ENCODE assay signal across 9 mouse cellular contexts in the genomic region with DNA sequence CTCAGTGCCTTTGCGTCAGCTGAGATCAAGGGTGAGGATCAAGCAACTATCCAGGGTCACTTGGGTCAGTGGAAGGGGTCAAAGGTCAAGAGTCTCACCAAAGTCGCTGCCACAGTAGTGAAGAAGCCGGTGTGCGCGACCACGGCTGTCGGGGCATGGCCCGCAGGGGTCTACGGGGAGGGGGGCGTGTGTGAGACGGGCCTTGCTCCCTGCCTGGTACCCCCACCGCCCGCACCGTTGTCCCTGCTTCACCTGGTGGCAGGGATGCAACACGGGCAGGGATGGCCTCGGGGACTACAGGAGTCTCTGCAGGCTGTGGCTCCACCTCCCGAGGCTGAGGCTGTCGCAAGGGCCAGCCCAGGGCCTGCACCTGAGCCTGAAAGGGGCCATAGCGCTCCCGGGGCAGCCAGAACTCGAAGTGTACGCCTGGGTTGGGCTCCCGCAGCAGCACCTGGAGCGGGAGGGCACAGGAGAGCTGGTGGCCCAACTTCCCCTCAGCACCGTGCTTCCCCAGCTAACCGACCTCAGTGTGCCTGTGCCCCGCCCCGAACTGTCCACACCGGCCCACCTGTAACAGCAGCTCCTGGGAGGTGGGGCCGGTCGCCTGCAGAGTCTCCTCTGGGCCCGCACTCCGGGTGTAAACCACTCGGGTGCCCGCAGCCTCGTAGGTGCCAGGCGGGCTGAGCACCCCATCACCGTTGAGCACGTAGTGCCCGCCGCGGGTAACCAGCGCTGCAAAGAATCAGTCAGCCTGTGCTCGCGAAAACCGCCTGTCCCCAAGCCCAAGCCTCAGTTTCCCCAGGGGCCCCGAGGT. TPM values are rescaled to one million over a fixed set of nuclear protein-coding genes. Genes with fewer than 3 reads are reported as not detected.
DNase-seq lines count a peak whose midpoint lies in the region; ATAC-seq and TF ChIP-seq lines count a peak whose summit lies in the region.
"Had no signal": no experiment of that assay in that cellular context is flagged by ENCODE, and none has a peak within 500 bp of the region (broad histone marks: within the 10 kb centered on the region; RNA-seq: fewer than 3 reads in every experiment).

No protein-coding gene starts in this region.

- no peaks in the 10 kb centered on the region for H3K27me3 ChIP-seq in ES-Bruce4 (ENCODE audit: control insufficient read depth, insufficient read depth, low read length, poor library complexity, severe bottlenecking)
- H3K27me3 ChIP-seq in hindbrain, postnatal 0 days (ENCODE audit: insufficient read depth, low read length): peaks cover 54% of the 10 kb centered on the region
- H3K27me3 ChIP-seq in midbrain, embryonic 14.5 days (ENCODE audit: control insufficient read depth, insufficient read depth, low read length): peaks cover 68% of the 10 kb centered on the region

- no peak for TF ChIP-seq CTCF in ES-Bruce4 (IDR thresholded peaks at IDR 0.05; ENCODE audit: low read depth, low read length)
- no peak for TF ChIP-seq CTCF in hindbrain, postnatal 0 days (IDR thresholded peaks at IDR 0.05; ENCODE audit: low read depth)

- H3K9ac ChIP-seq in ES-Bruce4 (ENCODE audit: low read depth, poor library complexity, severe bottlenecking): peak overlapping the region; percentile 5
- H3K9ac ChIP-seq in hindbrain, postnatal 0 days (replicated peaks; ENCODE audit: low read length): no peak overlapping the region
- H3K9ac ChIP-seq in midbrain, embryonic 14.5 days (replicated peaks; ENCODE audit: low read length): no peak overlapping the region

- H3K4me2 ChIP-seq in hindbrain, postnatal 0 days (ENCODE audit: low read depth, low read length): peak overlapping the region; percentile 52; the same call in 1 of the 2 replicates
- 0 out of 2 replicates have a peak overlapping the region, but pooled peaks have one; percentile 49 for H3K4me2 ChIP-seq in midbrain, embryonic 14.5 days (ENCODE audit: low read length)

- intact Hi-C loops in gastrocnemius, postnatal 14 days (cut with DNase I; ENCODE audit: low total_unique reads): no loop called here

- WGBS in hindbrain, postnatal 0 days: 3% methylated on average over 46 of the region's 47 CpGs
- WGBS in midbrain, embryonic 14.5 days: 2% methylated on average over 47 of the region's 47 CpGs

- ATAC-seq in hindbrain, postnatal 0 days: 0 out of 2 replicates have a peak, but pooled peaks have one; percentile 7
- ATAC-seq in midbrain, embryonic 14.5 days (ENCODE audit: low FRiP score, low TSS enrichment): no peak
- ATAC-seq in megakaryocyte progenitor cell, adult 5-6 weeks (replicated peaks; ENCODE audit: poor library complexity): no peak
- ATAC-seq in inflammation-experienced regulatory T-cells, adult 6 months: no peak

- H3K36me3 ChIP-seq in ES-Bruce4 (ENCODE audit: control insufficient read depth, insufficient read depth, low read length, poor library complexity, severe bottlenecking): no peaks in the 10 kb centered on the region
- H3K36me3 ChIP-seq in hindbrain, postnatal 0 days (ENCODE audit: insufficient read depth, low read length): no peaks in the 10 kb centered on the region
- no peaks in the 10 kb centered on the region for H3K36me3 ChIP-seq in midbrain, embryonic 14.5 days (ENCODE audit: control insufficient read depth, insufficient read depth, low read length)

- no peak for TF ChIP-seq EP300 in ES-Bruce4 (IDR thresholded peaks at IDR 0.05; ENCODE audit: insufficient read depth, low read depth, low read length)

- H3K27ac ChIP-seq in ES-Bruce4 (ENCODE audit: insufficient read depth, low read length): no peak overlapping the region
- H3K27ac ChIP-seq in hindbrain, postnatal 0 days: no peak overlapping the region
- no peak overlapping the region for H3K27ac ChIP-seq in midbrain, embryonic 14.5 days (replicated peaks; ENCODE audit: low read depth, low read length)

- H3K9me3 ChIP-seq in ES-Bruce4 (replicated peaks; ENCODE audit: control insufficient read depth, insufficient read depth, low read length, poor library complexity, severe bottlenecking): no peaks in the 10 kb centered on the region
- H3K9me3 ChIP-seq in hindbrain, postnatal 0 days (ENCODE audit: low read length): no peaks in the 10 kb centered on the region
- no peaks in the 10 kb centered on the region for H3K9me3 ChIP-seq in midbrain, embryonic 14.5 days (ENCODE audit: control insufficient read depth, low read length)

- peak; percentile 11 for DNase-seq in gastrocnemius, postnatal 14 days
- no peak for DNase-seq in gastrocnemius, postnatal 25 days
- DNase-seq in hindbrain, postnatal 0 days (ENCODE audit: low spot score): no peak
- no peak for DNase-seq in midbrain, embryonic 14.5 days
- DNase-seq in layer of hippocampus, postnatal 36 days: no peak
- DNase-seq: kidney, postnatal 36 days had no signal

- peaks cover 4% of the 10 kb centered on the region for H3K4me1 ChIP-seq in ES-Bruce4 (ENCODE audit: control insufficient read depth, insufficient read depth, low read length)
- peaks cover 7% of the 10 kb centered on the region; the same call in 1 of the 2 replicates for H3K4me1 ChIP-seq in hindbrain, postnatal 0 days (ENCODE audit: insufficient read depth, low read length)
- H3K4me1 ChIP-seq in midbrain, embryonic 14.5 days (ENCODE audit: control insufficient read depth, insufficient read depth, low read length): peaks cover 8% of the 10 kb centered on the region; the same call in 1 of the 2 replicates

- H3K4me3 ChIP-seq in ES-Bruce4 (ENCODE audit: low read depth, low read length): peak overlapping the region; percentile 58
- peak overlapping the region; percentile 24 for H3K4me3 ChIP-seq in hindbrain, postnatal 0 days (ENCODE audit: low read length)
- H3K4me3 ChIP-seq in midbrain, embryonic 14.5 days (replicated peaks; ENCODE audit: low read depth, low read length): no peak overlapping the region; the same call in 1 of the 2 replicates

- no peak for TF ChIP-seq POLR2A in ES-Bruce4 (IDR thresholded peaks at IDR 0.05; ENCODE audit: insufficient read depth, low read length)

RNA-seq across cellular contexts. Expression of a gene that starts 6.5 kb away (rescaled TPM):
- total RNA-seq in gastrocnemius, postnatal 14 days (2021): 10 to 100 TPM; 24.2 to 26.1 TPM
- total RNA-seq in gastrocnemius, postnatal 25 days (2021): 10 to 100 TPM; 38.8 to 70.8 TPM
- polyA plus RNA-seq in ES-Bruce4 (2011; ENCODE audit: insufficient read depth, insufficient read length, low read depth, missing spikeins): 3.8 and 5.4 TPM in 2 replicates
- 0.18 and 1.0 TPM in 2 replicates for total RNA-seq in hindbrain, postnatal 0 days (2014; rRNA removed)
- 0.91 and 1.2 TPM in 2 replicates for polyA plus RNA-seq in hindbrain, postnatal 0 days (2015; fragmentation: Nextera tagmentation; extraction: Ambion mirVana)
- polyA plus RNA-seq in midbrain, embryonic 14.5 days (2014; fragmentation: Nextera tagmentation; extraction: Ambion mirVana): 0.26 TPM in 1 of 2 replicates, not detected in the other
- 0.15 and 0.25 TPM in 2 replicates for total RNA-seq in megakaryocyte progenitor cell, adult 5-6 weeks (2015)
- total RNA-seq in megakaryocyte progenitor cell, adult 5-6 weeks (2017): 0.20 and 0.46 TPM in 2 replicates
- total RNA-seq in layer of hippocampus, postnatal 36 days (2021): 1 to 10 TPM; 4.9 to 5.2 TPM
- polyA plus RNA-seq in inflammation-experienced regulatory T-cells, adult 6 months (2017; shearing (Covaris generic)): not detected

RNA-seq across cellular contexts. Expression of a gene that starts 11.9 kb away (rescaled TPM):
- 1 to 10 TPM; 1.9 to 2.5 TPM for total RNA-seq in gastrocnemius, postnatal 14 days (2021)
- total RNA-seq in gastrocnemius, postnatal 25 days (2021): 1 to 10 TPM; 1.1 to 2.8 TPM
- 17.3 and 17.6 TPM in 2 replicates for polyA plus RNA-seq in ES-Bruce4 (2011; ENCODE audit: insufficient read depth, insufficient read length, low read depth, missing spikeins)
- total RNA-seq in hindbrain, postnatal 0 days (2014; rRNA removed): 3.7 TPM in 2 replicates
- 5.2 and 5.5 TPM in 2 replicates for polyA plus RNA-seq in hindbrain, postnatal 0 days (2015; fragmentation: Nextera tagmentation; extraction: Ambion mirVana)
- 5.3 and 7.3 TPM in 2 replicates for polyA plus RNA-seq in midbrain, embryonic 14.5 days (2014; fragmentation: Nextera tagmentation; extraction: Ambion mirVana)
- total RNA-seq in megakaryocyte progenitor cell, adult 5-6 weeks (2015): 2.7 and 3.8 TPM in 2 replicates
- 1.2 and 1.5 TPM in 2 replicates for total RNA-seq in megakaryocyte progenitor cell, adult 5-6 weeks (2017)
- 10 to 100 TPM in 1 of 2 experiments, 1 to 10 TPM in 1; 8.6 to 10.3 TPM for total RNA-seq in layer of hippocampus, postnatal 36 days (2021)
- polyA plus RNA-seq in inflammation-experienced regulatory T-cells, adult 6 months (2017; shearing (Covaris generic)): not detected

RNA-seq across cellular contexts. Expression of a gene that starts 12.4 kb away (rescaled TPM):
- 1 to 10 TPM in 1 of 2 experiments, under 1 TPM in 1; 0.53 to 1.2 TPM for total RNA-seq in gastrocnemius, postnatal 14 days (2021)
- total RNA-seq in gastrocnemius, postnatal 25 days (2021): 1 to 10 TPM in 1 of 2 experiments, under 1 TPM in 1; 0.84 to 1.1 TPM
- 2.8 and 3.1 TPM in 2 replicates for polyA plus RNA-seq in ES-Bruce4 (2011; ENCODE audit: insufficient read depth, insufficient read length, low read depth, missing spikeins)
- 3.8 and 6.7 TPM in 2 replicates for total RNA-seq in hindbrain, postnatal 0 days (2014; rRNA removed)
- polyA plus RNA-seq in hindbrain, postnatal 0 days (2015; fragmentation: Nextera tagmentation; extraction: Ambion mirVana): 11.0 and 11.8 TPM in 2 replicates
- 2.5 and 3.5 TPM in 2 replicates for polyA plus RNA-seq in midbrain, embryonic 14.5 days (2014; fragmentation: Nextera tagmentation; extraction: Ambion mirVana)
- total RNA-seq in megakaryocyte progenitor cell, adult 5-6 weeks (2015): 5.3 and 7.0 TPM in 2 replicates
- total RNA-seq in megakaryocyte progenitor cell, adult 5-6 weeks (2017): 0.67 and 1.8 TPM in 2 replicates
- 1 to 10 TPM; 2.2 to 2.6 TPM for total RNA-seq in layer of hippocampus, postnatal 36 days (2021)
- 10 to 100 TPM in 1 of 3 experiments, 1 to 10 TPM in 2; 2.2 to 10.8 (median 9.5) TPM for polyA plus RNA-seq in inflammation-experienced regulatory T-cells, adult 6 months (2017; shearing (Covaris generic))

RNA-seq across cellular contexts. Expression of a gene that starts 14.6 kb away (rescaled TPM):
- total RNA-seq in gastrocnemius, postnatal 14 days (2021): under 1 TPM; 0.12 to 0.13 TPM
- under 1 TPM; 0.13 TPM for total RNA-seq in gastrocnemius, postnatal 25 days (2021)
- 11.1 and 12.6 TPM in 2 replicates for polyA plus RNA-seq in ES-Bruce4 (2011; ENCODE audit: insufficient read depth, insufficient read length, low read depth, missing spikeins)
- 15.7 and 18.3 TPM in 2 replicates for total RNA-seq in hindbrain, postnatal 0 days (2014; rRNA removed)
- polyA plus RNA-seq in hindbrain, postnatal 0 days (2015; fragmentation: Nextera tagmentation; extraction: Ambion mirVana): 8.9 and 9.3 TPM in 2 replicates
- 2.9 and 3.2 TPM in 2 replicates for polyA plus RNA-seq in midbrain, embryonic 14.5 days (2014; fragmentation: Nextera tagmentation; extraction: Ambion mirVana)
- total RNA-seq in megakaryocyte progenitor cell, adult 5-6 weeks (2015): not detected in 2 replicates
- not detected in 2 replicates for total RNA-seq in megakaryocyte progenitor cell, adult 5-6 weeks (2017)
- total RNA-seq in layer of hippocampus, postnatal 36 days (2021): 10 to 100 TPM; 23.2 to 23.4 TPM
- polyA plus RNA-seq in inflammation-experienced regulatory T-cells, adult 6 months (2017; shearing (Covaris generic)): not detected

RNA-seq across cellular contexts. Expression of a gene that starts 21.4 kb away (rescaled TPM):
- 1 to 10 TPM; 7.6 to 8.3 TPM for total RNA-seq in gastrocnemius, postnatal 14 days (2021)
- total RNA-seq in gastrocnemius, postnatal 25 days (2021): 1 to 10 TPM; 6.5 to 7.0 TPM
- polyA plus RNA-seq in ES-Bruce4 (2011; ENCODE audit: insufficient read depth, insufficient read length, low read depth, missing spikeins): 11.6 and 13.2 TPM in 2 replicates
- 28.9 and 36.0 TPM in 2 replicates for total RNA-seq in hindbrain, postnatal 0 days (2014; rRNA removed)
- polyA plus RNA-seq in hindbrain, postnatal 0 days (2015; fragmentation: Nextera tagmentation; extraction: Ambion mirVana): 35.7 and 38.4 TPM in 2 replicates
- 20.4 and 21.6 TPM in 2 replicates for polyA plus RNA-seq in midbrain, embryonic 14.5 days (2014; fragmentation: Nextera tagmentation; extraction: Ambion mirVana)
- total RNA-seq in megakaryocyte progenitor cell, adult 5-6 weeks (2015): 22.9 and 24.2 TPM in 2 replicates
- 15.7 and 16.8 TPM in 2 replicates for total RNA-seq in megakaryocyte progenitor cell, adult 5-6 weeks (2017)
- total RNA-seq in layer of hippocampus, postnatal 36 days (2021): 10 to 100 TPM; 22.4 to 23.0 TPM
- polyA plus RNA-seq in inflammation-experienced regulatory T-cells, adult 6 months (2017; shearing (Covaris generic)): 10 to 100 TPM; 38.1 to 52.1 (median 41.8) TPM

Comparison
In these comparisons a context has a peak if more than half of its experiments do, and no peak if none do; other contexts are left out.
1. RNA of a gene that starts 6.5 kb away (total RNA-seq): 38.8 to 70.8 TPM in gastrocnemius, postnatal 25 days and 24.2 to 26.1 TPM in gastrocnemius, postnatal 14 days; 4.9 to 5.2 TPM in layer of hippocampus, postnatal 36 days, 0.18 to 1.0 TPM in hindbrain, postnatal 0 days and 0.15 to 0.46 TPM in megakaryocyte progenitor cell, adult 5-6 weeks; every median in the first group is over 4 times any median in the second.